8 mouse cellular contexts compared by ENCODE assay signal in the genomic region with DNA sequence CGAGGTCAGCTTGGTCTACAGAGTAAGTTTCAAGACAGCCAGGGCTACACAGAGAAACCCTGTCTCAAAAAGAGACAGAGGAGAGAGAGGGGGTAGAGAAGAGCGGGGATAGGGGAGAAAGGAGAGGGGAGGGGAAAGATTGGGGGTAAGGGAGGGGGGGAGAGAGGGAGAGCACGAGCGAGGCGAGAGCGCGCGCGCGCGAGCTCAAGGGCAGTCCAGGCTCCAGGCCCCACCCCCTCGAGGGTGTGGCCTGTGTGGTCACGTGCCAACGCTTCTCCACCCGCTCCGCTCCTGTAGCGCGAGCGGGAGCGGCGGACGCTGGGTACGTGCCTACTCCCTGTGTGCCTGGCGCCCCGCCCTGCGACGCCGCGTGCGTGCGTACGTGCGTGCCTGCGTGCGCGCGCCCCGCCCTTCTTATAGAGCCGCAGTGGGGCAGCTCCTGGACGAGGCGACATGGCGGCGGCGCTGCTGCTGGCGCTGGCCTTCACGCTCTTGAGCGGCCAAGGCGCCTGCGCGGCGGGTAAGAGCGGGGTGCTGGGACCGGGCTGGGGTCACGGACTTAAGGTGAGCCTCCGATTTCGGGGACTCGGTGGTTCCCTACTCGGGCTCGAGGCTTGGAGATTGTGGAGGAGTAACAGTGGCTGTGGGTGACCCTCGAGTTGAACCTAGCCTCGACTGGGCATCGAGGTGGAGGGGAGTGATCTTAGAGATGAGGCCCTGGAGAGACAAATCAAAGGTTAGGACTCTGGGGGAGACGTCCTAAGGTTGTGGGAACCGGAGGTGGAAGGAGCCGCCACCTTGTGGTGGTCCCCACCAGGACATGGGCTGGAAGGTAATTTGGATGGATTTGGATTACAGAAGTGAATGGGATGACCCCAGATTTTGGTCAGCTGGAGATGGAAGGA. TPM values are rescaled to one million over a fixed set of nuclear protein-coding genes. Genes with fewer than 3 reads are reported as not detected.
DNase-seq lines count a peak whose midpoint lies in the region; ATAC-seq lines count a peak whose summit lies in the region.

A gene (plus strand): TSS at position 427 of the 905 bp plus-strand sequence.

- H3K36me3 ChIP-seq in heart, embryonic 13.5 days = peaks cover 31% of the 10 kb centered on the region
- H3K36me3 ChIP-seq in liver, embryonic 12.5 days = peaks cover 32% of the 10 kb centered on the region
- H3K36me3 ChIP-seq in stomach, embryonic 15.5 days = peaks cover 9% of the 10 kb centered on the region

- peaks cover 62% of the 10 kb centered on the region for H3K4me1 ChIP-seq in heart, embryonic 13.5 days
- peaks cover 60% of the 10 kb centered on the region for H3K4me1 ChIP-seq in liver, embryonic 12.5 days
- H3K4me1 ChIP-seq in stomach, embryonic 15.5 days = peaks cover 48% of the 10 kb centered on the region

- H3K4me3 ChIP-seq in heart, embryonic 13.5 days = peak within 1 kb of the TSS; percentile 75
- peak within 1 kb of the TSS; percentile 89 for H3K4me3 ChIP-seq in liver, embryonic 12.5 days
- peak within 1 kb of the TSS; percentile 71 for H3K4me3 ChIP-seq in stomach, embryonic 15.5 days (replicated peaks)

- peak; percentile 80 for ATAC-seq in erythroid progenitor cell, adult 5-6 weeks (replicated peaks; ENCODE audit: low FRiP score, poor library complexity, severe bottlenecking)
- ATAC-seq in heart, embryonic 13.5 days (ENCODE audit: extremely low read depth, insufficient number of reproducible peaks, low FRiP score, low TSS enrichment) = peak; percentile 93
- peak; percentile 88 for ATAC-seq in liver, embryonic 12.5 days
- ATAC-seq in stomach, embryonic 15.5 days (ENCODE audit: insufficient read depth, low FRiP score, low read depth) = peak; percentile 94

- DNase-seq in CD4-positive helper T cell, adult 2 months (ENCODE audit: low read depth, low spot score) = peak; percentile 100
- DNase-seq in brain, embryonic 18.5 days (ENCODE audit: low read depth, low spot score) = peak; percentile 98
- DNase-seq in kidney, postnatal 10 days = peak; percentile 100
- DNase-seq in natural killer cell, adult 2 months (ENCODE audit: low spot score in 2 of 2) = peak; percentile 96 to 97

- H3K27ac ChIP-seq in heart, embryonic 13.5 days (replicated peaks) = peak within 1 kb of the TSS; percentile 84
- H3K27ac ChIP-seq in liver, embryonic 12.5 days = peak within 1 kb of the TSS; percentile 96
- H3K27ac ChIP-seq in stomach, embryonic 15.5 days = peak within 1 kb of the TSS; percentile 81

- no peaks in the 10 kb centered on the region for H3K27me3 ChIP-seq in heart, embryonic 13.5 days (replicated peaks)
- H3K27me3 ChIP-seq in liver, embryonic 12.5 days (replicated peaks) = no peaks in the 10 kb centered on the region
- H3K27me3 ChIP-seq in stomach, embryonic 15.5 days (replicated peaks) = no peaks in the 10 kb centered on the region

- H3K4me2 ChIP-seq in heart, embryonic 13.5 days = peak within 1 kb of the TSS; percentile 97
- H3K4me2 ChIP-seq in liver, embryonic 12.5 days = peak within 1 kb of the TSS; percentile 91
- peak within 1 kb of the TSS; percentile 83 for H3K4me2 ChIP-seq in stomach, embryonic 15.5 days

- under 1% methylated on average over 63 of the region's 65 CpGs for WGBS in heart, embryonic 13.5 days
- WGBS in liver, embryonic 12.5 days (ENCODE audit: insufficient replicate concordance) = under 1% methylated on average over 65 of the region's 65 CpGs
- under 1% methylated on average over 65 of the region's 65 CpGs for WGBS in stomach, embryonic 15.5 days

- no peaks in the 10 kb centered on the region for H3K9me3 ChIP-seq in heart, embryonic 13.5 days
- H3K9me3 ChIP-seq in liver, embryonic 12.5 days (replicated peaks) = no peaks in the 10 kb centered on the region
- no peaks in the 10 kb centered on the region for H3K9me3 ChIP-seq in stomach, embryonic 15.5 days

- peak within 1 kb of the TSS; percentile 95 for H3K9ac ChIP-seq in heart, embryonic 13.5 days
- peak within 1 kb of the TSS; percentile 98 for H3K9ac ChIP-seq in liver, embryonic 12.5 days
- H3K9ac ChIP-seq in stomach, embryonic 15.5 days = peak within 1 kb of the TSS; percentile 88

RNA-seq across cellular contexts. Expression of the gene that starts here (rescaled TPM):
- 1,896 and 2,324 TPM in 2 replicates for total RNA-seq in erythroid progenitor cell, adult 5-6 weeks (2015; ENCODE audit: low replicate concordance)
- total RNA-seq in erythroid progenitor cell, adult 5-6 weeks (2017; ENCODE audit: low replicate concordance) = 1,328 and 1,345 TPM in 2 replicates
- polyA plus RNA-seq in heart, embryonic 13.5 days (2015; fragmentation: Nextera tagmentation; extraction: Ambion mirVana) = 1,093 and 1,212 TPM in 2 replicates
- 1,008 and 1,045 TPM in 2 replicates for polyA plus RNA-seq in liver, embryonic 12.5 days (2016; fragmentation: Nextera tagmentation; extraction: Ambion mirVana)
- 1,050 and 1,128 TPM in 2 replicates for polyA plus RNA-seq in stomach, embryonic 15.5 days (2015; fragmentation: Nextera tagmentation; extraction: Ambion mirVana)

Comparison
In these comparisons a context has a peak if more than half of its experiments do, and no peak if none do; other contexts are left out.
1. Peak in every context shown above with its lines: DNase-seq, ATAC-seq, H3K4me3 ChIP-seq and H3K27ac ChIP-seq.